Mouse (Mus musculus) thymus, postnatal 36 days (tissue): ENCODE data around the gene Slc6a3.

ENCODE experiments used
- DNase-seq, 2 experiments: peaks; one replicate each; pipeline ENCODE4 v3.0.0; 2022; ENCODE audit warnings: mixed read lengths in 2 of 2

Slc6a3 gene

DNA sequence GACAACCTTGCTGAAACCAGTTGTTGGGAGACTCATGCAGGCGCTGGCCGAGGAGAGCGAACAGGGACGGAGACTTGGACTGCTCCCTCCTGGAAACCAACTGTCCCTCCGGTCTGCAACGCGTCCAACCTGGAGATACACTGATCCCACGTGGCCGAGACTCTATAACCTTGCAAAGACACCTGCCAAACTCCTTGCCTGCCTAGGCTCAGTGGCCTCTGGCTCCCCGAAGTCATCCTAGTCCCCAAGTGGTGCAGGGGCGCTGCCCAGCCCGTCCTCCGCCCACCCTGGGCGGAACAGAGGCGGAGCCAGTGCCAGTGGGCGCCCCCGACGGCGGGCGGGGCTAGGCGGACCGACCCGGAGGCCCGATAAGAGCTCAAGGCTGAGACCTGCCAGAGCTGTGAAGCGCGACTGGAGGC, at the start of gene Slc6a3:
Gene Slc6a3, plus strand, starts transcription at position 345 of the 419 bp plus-strand sequence.
- peak; percentile 20 to 38 for DNase-seq

DNA sequence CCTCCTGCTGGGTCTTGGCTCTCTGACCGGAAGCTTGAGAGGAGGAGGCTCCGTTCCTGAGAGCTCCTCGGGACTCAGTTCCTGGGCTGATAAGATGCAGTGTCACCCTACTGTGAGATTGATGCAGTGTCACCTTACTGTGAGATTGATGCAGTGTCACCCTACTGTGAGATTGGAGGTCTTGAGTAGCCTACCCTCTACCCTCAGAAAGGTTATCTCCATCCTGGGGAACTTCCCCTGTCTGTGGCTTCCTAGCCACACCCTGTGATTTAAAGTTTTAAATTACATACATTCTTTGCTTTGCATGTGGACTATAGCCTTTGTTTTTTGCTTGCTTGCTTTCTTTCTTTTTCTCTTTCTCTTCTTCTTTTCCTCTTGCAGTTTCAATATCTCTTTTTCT, 48.4 kb upstream of the Slc6a3 start:
- no peak for DNase-seq

DNA sequence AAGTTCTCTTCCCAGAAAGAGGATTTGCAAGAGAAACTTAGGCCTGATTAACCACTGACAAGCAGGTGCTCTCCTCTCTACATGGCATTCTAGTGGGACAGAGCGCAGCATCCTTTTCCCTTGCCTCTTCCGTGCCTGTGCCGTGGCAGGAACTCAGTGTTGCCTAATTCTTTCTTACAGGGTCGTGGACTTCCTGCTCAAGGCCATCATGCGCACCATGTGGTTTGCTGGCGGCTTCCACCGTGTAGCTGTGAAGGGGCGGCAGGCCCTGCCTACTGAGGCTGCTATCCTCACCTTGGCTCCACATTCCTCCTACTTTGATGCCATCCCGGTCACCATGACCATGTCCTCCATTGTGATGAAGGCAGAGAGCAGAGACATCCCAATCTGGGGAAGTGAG, 47.8 kb upstream of the Slc6a3 start:
- no peak for DNase-seq

DNA sequence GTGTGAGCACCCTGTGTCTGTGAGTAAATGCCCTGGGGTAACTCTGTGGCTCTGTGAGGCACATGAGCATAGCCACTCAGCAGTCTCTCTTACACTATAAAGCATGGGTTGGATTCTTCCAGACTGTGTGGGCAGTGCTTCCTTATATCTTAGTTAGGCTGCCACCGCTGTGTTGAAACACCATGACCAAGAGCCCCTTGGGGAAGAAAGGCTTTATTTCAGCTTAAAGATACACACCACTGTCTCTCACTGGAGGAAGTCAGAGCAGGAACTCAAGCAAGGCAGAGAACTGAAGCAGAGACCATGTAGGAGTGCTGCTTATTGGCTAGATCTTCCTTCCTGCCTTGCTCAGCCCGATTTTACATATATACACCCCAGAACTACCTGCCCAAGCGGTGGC, 46.6 kb upstream of the Slc6a3 start:
- DNase-seq = no peak

DNA sequence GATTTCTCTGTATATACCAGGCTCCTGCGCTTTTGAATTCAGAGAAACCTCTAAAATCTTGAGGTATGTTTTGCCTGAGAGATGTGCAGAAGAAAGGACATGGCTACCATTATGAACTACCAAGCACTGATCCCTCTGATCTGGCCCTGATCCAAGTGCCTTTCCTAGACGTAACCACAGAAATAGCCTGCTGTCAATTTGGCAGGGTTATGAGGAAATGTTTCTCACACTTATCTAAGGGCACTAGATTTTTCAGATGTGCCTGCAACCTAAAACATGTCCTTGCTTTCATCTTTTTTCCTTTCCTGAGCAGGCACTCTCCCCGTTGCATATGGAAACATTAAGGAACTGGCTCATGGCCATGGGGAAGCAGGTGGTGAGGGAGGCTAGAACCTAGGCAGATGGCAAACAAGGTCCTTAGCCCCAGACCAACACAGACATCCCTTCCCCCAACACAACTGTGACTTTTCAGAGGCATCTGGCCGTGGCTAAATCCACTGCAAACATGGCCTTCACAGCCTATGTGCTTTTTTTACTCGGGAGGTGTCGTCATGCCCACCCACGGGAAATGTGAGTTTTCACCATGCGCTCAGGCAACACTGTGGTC, 45.9 kb upstream of the Slc6a3 start:
- DNase-seq = no peak

DNA sequence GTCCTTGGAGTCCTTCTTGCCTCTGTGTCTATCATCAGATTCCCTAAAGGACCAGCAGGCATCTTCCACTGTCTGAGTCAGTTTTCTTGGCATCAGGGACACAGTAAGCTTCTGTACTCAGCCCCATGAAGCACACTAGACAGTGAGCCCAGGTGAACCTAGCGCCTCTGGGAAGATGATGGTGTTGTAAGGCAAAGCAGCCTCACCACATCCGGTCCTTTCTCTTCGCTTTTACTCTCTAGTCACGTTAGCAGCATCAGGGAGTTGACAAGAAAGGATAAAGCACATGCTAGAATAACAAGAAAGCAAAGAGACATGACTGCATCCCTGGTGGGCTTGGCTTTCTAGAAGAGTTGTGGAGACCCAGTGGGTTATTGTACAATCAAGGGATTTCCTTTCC, 43.4 kb upstream of the Slc6a3 start:
- DNase-seq = no peak

DNA sequence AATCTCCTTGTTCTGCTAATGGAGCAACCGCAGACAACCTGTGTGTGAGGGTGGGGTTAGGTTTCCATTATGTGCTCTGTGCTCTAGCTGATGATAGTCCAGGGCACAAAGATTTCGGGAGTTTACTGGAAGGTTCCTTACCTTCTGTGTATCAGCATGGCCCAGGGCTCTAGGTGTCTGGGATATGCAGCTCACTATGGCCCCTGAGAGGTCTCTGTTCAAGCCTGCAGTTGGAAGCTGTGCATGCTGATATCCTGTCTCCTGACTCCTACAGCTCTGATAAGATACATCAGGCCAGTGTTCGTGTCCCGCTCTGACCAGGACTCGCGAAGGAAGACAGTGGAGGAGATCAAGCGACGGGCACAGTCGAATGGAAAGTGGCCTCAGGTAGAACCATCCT, 42.0 kb upstream of the Slc6a3 start:
- DNase-seq = no peak

DNA sequence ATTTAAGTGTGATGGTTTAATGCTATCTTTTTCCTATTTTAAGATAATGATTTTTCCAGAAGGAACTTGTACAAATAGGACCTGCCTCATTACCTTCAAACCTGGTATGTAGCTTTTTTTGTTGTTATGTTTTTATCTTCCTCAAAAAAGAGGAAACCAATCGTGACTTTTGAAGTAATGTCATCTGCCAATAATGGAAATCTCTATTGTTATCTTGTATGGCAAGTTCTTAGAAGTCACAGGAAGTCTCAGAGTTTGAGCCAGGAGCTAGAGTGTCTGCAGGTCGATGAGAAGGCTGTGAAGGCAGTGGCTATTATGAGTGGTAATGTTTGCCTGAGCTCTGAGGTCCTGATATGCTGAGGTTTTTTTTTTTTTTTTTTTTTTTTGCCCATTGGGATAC, 40.4 kb upstream of the Slc6a3 start:
- no peak for DNase-seq

DNA sequence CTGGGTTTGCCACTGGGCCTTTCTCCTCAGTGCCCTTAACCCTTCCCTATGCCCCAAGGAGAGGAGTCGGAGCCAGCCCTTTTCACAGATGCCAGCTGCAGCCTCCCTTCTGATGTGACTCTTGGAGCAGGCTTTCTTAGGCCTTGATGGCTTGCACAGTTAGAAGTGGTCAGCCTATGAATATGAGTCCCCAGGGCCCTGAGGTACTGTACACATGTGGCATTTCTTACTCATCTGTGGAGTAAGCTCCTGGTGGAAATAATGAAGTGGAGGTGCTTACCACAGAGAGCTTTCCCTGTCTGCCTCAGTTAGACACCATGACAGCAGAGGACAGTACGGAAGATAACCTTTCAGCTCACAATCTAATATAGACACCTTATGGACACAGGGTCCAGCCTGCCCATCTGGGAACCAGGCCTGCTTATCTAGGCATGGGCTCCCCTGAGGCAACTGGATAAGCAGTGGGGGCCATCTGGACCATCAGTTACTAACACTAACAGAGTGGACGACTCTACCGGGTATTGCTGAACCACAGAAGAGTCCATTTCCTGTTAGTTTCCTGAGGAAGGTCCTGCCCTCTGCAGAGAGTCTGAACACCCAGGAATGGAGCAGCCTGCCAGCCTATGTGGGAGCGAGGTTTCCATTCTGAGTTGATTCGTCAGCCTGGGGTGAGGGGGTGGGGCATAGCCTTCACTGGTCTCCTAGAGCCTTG, 36.5 kb upstream of the Slc6a3 start:
- no peak for DNase-seq

DNA sequence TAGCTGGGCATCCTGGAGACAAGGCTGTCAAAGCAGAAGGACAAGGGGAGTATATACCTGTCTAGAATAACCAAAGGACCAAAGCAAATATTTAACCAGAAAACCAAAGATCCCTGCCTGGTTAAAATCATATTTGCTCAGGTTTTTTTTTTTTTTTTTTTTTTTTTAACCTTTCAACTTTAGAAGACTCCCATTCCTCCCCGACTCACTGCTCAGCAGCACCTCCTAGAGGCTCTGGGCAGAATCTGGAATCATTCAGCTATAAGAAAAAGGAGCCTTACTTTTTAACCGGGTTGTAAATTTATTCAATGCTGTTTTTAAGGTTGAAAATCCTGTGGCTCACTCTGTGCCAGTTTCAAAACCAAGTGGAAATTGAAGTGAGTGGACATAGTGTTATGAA, 33.8 kb upstream of the Slc6a3 start:
- no peak for DNase-seq

DNA sequence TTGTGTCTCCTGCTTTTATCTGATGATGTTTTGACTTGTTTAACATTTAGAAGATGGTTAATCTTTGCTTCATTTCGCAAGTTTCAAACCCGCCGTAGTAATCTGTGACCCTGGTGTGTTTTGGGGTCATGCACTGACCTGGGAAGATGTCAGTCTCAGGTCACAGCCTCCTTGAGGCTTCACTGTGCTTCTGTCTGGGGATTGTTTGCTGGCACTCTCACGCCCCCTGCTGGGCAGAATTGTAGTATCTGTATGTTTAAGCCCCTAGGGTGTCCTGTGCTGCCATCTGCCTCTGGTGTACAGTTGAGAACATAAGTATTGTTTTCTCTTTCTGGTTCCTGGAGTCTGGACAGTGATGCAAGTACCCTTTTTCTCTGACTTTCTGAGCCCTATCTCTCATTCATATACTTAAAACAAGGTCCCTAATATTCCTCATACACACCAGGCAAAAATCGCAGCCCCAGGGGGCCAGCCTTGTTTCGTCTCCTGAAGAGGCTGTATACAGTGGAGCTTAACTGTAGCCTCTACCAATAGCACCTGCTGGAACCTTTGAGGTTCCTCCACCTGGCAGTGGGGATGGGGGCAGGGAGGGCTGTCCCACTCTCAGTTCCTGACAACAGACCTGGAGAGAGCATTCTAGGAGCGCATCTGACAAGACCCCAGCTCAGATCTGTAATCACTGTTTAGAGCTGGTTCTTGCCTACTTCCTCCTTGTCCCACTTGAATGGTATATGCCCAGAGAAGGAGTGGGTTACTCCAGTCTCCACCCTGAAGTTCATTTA, 30.7 kb upstream of the Slc6a3 start:
- DNase-seq = peak; percentile 70 to 79

DNA sequence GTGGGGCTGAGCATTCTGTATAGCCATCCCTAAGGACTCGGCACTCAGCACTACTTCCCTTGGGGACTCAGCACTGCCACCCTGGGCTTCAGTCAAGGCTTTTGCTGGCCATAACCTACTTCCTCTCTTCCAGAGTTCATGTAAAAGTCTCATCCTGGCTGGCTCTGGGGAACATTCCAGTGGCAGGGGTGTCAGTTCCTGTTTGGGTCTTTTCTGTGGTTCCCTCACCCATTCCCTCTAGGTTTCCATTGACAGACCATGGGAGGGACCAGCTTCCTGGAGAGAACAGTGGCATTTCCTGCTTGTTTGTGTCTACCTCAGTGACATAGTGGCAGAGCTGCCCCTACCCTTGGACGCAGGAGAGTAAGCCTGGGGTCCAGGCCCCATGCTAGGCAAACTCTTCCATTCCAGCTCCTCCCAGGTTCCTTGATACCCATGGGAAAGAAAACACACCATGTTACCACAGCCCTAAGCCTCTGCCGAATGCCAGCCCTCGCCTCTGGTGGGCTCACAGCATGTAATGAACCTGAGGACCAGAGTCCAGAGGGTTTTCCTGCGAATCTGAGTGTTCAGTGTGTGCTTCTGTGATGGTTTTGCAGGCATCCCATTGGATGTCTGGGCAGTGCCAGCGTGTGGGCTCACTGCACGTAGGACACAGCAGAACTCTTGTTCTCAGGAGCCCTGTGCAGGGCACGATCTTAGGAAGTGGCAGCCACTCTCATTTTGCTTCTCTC, 27.6 kb upstream of the Slc6a3 start:
- no peak for DNase-seq

DNA sequence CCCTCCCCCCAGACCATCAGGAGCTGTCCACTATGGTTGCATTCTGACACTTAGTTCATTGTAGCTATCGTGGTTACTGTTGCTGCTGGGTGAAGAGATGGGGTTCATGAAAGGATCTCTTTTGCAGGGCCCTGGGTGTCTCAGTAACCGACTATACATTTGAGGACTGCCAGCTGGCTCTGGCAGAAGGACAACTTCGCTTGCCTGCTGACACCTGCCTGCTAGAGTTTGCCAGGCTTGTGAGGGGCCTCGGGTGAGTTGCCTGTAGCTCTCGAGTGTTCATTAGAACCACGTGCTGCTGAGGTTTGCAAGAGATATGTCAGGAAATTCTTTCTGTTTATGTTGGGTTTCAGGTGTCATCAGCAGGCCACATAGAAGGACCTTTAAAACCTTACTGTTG, 26.7 kb upstream of the Slc6a3 start:
- DNase-seq = no peak

DNA sequence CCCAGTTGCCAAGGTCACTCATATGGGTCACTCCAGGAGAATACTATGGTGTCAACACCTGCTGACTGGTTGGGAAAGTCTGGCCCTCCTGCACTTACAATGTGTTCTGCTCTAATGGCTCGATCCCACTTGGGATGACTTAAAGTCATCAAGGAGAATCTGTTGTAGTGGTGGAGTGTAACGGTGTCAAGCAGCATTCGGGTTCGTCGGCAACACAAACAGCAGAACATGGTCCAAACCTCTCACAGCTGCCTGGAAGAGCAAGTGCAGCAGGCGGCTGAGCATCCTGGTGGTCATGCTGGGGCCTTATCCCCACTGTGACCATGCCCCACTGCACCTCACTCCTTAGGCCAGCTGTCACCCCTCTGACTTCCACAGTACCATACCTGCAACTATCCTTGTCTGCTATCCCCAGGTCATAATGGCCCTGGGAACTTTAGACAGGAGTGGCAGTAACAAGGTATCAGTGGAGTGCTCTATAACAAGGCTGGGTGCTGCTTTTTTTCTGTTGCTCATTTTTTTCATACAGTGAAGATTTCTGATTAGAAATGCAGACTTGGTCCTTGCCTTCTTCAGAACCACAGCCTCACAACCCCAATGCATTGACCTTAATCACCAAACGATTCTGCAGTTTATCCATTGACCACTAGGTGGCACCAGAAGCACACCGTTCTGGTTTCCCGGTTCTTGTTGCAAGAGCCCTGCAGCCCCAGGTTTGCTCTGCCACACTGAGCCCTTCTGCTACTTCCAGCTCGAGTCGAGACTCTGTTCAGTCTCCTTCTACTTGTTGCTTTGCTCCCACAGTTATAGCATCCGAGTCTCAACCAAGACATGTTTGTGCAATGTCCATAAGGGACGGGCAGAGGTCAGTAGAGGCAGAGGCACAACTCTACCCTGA, 23.5 kb upstream of the Slc6a3 start:
- DNase-seq = peak; percentile 56 to 67

DNA sequence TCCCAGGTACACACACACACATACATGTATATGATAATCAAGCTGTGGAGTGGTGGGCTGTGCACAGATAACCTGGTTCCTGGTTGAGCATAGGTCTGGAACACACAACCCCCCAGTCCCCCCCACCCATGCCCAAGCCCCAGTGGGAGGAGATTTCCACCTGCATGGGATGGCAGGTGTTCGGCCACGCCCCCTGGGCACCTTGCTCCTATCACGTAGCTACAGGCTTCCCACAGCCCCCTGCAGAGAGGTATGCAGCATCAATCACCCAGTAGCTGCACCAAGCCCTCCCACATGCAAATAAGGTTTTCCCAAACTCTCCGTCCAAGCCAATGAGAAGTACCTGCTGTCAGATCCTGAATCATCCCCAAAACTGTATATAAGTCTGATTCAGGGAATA, 19.7 kb upstream of the Slc6a3 start:
- DNase-seq = no peak

DNA sequence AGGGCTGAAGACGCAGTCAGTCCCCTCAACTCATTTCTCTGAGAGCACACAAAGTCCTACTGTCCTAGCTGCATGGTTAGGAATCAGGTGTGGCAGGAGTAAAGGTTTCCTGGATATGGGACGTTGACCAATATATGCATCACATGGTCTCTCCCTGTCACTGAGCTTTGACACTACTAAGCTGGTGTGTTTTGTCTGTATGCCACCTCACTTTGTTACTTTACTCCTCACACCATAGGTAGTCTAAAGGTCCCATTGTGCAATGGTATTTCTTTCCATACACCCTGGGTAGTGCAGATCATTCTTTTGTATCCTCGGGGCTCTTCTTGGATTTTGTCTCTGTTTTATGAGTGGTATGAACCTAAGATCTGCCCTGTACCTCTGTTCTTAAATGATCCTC, 2.8 kb upstream of the Slc6a3 start:
- no peak for DNase-seq

DNA sequence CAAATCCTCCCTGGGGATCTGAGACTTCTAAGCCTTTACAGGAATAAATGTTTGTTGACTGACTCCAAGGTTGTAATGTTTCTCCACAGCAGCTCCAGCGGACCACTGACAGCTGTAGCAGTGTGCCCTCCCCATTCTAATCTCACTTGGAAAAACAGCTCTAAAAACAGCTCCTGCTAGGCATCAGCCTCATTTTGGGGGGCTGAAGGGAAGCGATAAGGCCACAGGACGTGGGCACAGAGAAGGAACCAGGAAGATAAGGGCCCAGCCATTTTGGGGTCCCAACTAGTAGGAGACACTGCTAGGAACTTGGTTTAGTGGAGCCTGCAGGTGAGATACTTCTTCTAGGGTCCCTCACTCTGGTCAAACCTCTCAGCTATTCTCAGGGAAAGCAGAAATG, 1.3 kb upstream of the Slc6a3 start:
- DNase-seq = no peak

DNA sequence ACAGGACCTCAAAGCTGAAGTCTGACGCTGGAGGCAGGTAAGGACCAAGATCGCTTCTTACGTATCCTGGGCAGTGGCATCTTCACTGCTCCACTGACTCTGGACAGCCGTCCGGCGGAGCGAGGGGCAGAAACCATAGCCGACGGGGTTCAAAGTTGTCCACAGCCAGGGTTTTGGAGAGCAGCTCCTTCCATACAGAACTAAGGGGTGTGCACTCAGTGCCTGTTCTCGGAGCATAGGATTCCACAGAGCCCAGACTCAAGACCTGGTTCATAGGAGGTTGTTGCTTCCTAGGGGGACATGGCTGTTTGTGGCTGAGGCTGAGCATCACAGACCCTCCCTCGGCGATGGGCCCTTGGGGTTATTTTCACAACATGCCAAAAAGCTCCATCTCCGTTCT, 277 bp downstream of the Slc6a3 start:
- no peak for DNase-seq

DNA sequence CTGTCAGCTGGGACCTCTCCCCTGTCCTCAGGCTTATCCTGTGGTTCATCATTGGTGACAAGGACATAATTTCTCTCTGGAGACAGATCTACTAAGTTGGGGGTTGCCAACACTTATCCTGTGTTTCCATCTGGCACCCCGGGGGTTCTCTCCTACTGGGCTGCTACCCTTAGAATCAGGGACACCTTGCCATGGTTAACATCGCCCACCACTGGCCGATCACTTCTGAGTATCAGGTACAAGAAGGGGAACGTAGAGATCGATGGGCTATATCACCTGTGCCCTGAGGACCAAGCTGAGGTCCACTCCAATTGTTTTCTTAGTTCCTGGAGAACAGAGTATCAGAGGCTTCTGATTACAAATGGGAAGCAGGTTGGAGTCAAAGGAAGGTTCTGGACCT, 27.7 kb downstream of the Slc6a3 start:
- DNase-seq = no peak

DNA sequence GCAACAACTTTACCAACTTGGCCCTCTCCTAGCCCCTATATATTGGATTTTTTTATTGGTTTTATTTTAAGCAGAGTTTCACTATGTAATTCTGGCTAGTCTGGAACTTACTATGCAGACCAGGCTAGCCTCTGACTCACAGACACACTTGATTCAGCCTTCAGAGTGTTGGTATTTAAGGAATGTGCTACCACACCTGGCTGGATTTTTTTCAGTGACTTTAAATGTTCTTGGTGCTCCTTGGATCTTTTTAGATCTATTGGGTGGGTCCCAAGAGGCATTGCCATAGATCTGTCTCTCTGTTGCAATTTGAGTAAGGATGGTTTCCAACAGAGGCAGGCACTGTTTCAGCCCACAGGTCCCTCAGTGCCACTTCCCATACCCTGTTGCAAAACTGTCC, 38.5 kb downstream of the Slc6a3 start:
- DNase-seq = no peak

DNA sequence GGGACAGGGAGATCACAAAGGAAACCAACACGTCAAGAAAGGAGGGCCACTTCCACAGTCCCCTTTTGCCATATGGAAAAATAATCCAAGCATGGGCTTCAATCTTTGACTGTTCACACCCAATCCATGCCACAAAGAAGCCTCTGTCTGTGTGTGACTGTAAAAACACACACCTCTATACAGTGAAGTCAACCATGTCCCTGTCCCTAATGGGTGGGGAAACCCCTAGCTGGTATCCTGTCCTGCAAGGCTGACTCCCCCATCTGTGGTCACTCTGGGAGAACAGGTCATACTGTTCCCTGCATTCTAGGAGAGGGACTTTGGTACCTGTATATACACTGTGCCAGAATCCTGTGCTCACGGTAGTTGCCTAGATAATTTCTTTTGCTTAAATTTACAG, 40.7 kb downstream of the Slc6a3 start:
- no peak for DNase-seq

DNA sequence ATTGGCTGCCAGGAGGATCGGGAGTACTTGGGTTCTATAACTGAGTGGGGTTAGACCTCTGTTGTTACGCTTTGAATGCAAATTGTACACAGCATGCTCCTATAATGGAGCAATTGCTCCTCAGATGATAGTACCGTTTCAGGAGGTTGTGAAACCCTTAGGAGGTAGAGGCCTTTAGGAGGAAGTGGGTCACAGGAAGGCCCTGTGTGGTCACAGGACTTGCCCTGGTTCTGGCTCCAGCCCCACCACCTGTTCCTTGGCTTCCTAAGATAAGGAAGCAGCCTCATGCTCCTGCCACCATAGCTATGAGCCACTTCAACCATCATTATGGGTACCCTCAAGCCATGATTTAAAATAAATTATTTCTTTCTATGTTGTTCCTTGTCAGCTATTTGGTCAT, 54.9 kb downstream of the Slc6a3 start:
- no peak for DNase-seq
